Mouse (Mus musculus) midbrain, embryonic 14.5 days (tissue): ENCODE data around the gene Mknk1. TPM values are rescaled to one million over a fixed set of nuclear protein-coding genes. Genes with fewer than 3 reads are reported as not detected.

Experiments
- ATAC-seq: fragments of 200-750 bp; cut with Nextera tagmentation; 2 replicates; pipeline ENCODE4 v1.8.0; 2017; ENCODE audit warnings: moderate number of reproducible peaks, moderate library complexity; ENCODE audit not compliant: low FRiP score, low TSS enrichment
- DNase-seq: peaks from one replicate; pipeline ENCODE4 v3.0.0-alpha.2; 2015
- H3K27ac ChIP-seq: fragments of 300-500 bp; sonication (generic); replicated peaks from 2 replicates; pipeline ENCODE4 v1.5.1; 2014; ENCODE audit warnings: mild to moderate bottlenecking, low read depth, low read length, moderate library complexity
- H3K27me3 ChIP-seq: fragments of 300-500 bp; sonication (generic); 2 replicates; pipeline ENCODE4 v1.6.1; 2014; ENCODE audit warnings: low read length, control low read depth, mixed read lengths; ENCODE audit not compliant: control insufficient read depth, insufficient read depth
- H3K36me3 ChIP-seq: fragments of 300-500 bp; sonication (generic); 2 replicates; pipeline ENCODE4 v1.6.1; 2014; ENCODE audit warnings: low read length, control low read depth; ENCODE audit not compliant: control insufficient read depth, insufficient read depth
- H3K4me1 ChIP-seq: fragments of 300-500 bp; sonication (generic); 2 replicates; pipeline ENCODE4 v1.6.1; 2014; ENCODE audit warnings: mild to moderate bottlenecking, antibody characterized with exemption, low read length, control low read depth; ENCODE audit not compliant: control insufficient read depth, insufficient read depth
- H3K4me2 ChIP-seq: fragments of 300-500 bp; sonication (generic); 2 replicates; pipeline ENCODE4 v1.6.1; 2014; ENCODE audit warnings: mild to moderate bottlenecking, low read length, moderate library complexity
- H3K4me3 ChIP-seq: fragments of 300-500 bp; sonication (generic); replicated peaks from 2 replicates; pipeline ENCODE4 v1.5.1; 2014; ENCODE audit warnings: low read depth, low read length
- H3K9ac ChIP-seq: fragments of 300-500 bp; sonication (generic); replicated peaks from 2 replicates; pipeline ENCODE4 v1.6.1; 2014; ENCODE audit warnings: mild to moderate bottlenecking, low read length, moderate library complexity
- H3K9me3 ChIP-seq: fragments of 300-500 bp; sonication (generic); 2 replicates; pipeline ENCODE4 v1.6.1; 2016; ENCODE audit warnings: low read length, control low read depth, mixed read lengths; ENCODE audit not compliant: control insufficient read depth
- WGBS: fragments of 180-500 bp; shearing (Covaris S2); extraction: QIAGEN DNeasy Blood & Tissue Kit; methylation state at CpG from one replicate; pipeline ENCODE4 v1.1.7; 2014; 5-methylcytosine and 5-hydroxymethylcytosine counted together
- polyA plus RNA-seq: library from polyadenylated mRNA; unstranded; fragments of >200 nt; fragmentation: Nextera tagmentation; extraction: Ambion mirVana; gene quantifications from 2 replicates; pipeline ENCODE4 v1.2.1, GENCODE M21; 2014

Mknk1 gene
- polyA plus RNA-seq, 1 experiment from 2014 or later: 18.0 TPM

DNA sequence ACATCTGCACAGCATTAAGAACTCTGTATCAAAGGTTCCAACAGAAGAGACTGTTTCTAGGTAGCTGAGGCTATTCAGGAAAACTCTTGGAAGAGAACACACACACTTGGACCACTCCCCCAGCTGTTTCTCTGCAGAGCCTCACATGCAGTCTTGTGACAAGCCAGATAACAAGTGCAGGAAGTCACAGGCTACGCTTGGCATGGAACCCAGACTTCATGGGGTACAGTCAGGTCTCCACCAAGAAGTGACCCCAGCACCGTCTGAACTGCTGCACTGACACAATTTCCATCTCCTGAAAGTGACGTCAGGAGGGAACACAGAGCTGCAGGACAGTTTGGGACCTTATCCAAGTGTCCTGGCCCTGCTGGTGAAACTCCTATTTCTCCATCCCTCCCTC is 17.1 kb upstream of the Mknk1 start:
- H3K36me3 ChIP-seq: no peaks in the 10 kb centered on the region
- no peak overlapping the region for H3K4me3 ChIP-seq
- H3K9ac ChIP-seq: no peak overlapping the region
- H3K4me1 ChIP-seq: no peaks in the 10 kb centered on the region
- no peak overlapping the region for H3K27ac ChIP-seq
- no peak for ATAC-seq
- no peak overlapping the region for H3K4me2 ChIP-seq
- WGBS: 86% methylated on average over 3 of the region's 3 CpGs
- no peaks in the 10 kb centered on the region for H3K27me3 ChIP-seq
- no peaks in the 10 kb centered on the region for H3K9me3 ChIP-seq
- no peak for DNase-seq

DNA sequence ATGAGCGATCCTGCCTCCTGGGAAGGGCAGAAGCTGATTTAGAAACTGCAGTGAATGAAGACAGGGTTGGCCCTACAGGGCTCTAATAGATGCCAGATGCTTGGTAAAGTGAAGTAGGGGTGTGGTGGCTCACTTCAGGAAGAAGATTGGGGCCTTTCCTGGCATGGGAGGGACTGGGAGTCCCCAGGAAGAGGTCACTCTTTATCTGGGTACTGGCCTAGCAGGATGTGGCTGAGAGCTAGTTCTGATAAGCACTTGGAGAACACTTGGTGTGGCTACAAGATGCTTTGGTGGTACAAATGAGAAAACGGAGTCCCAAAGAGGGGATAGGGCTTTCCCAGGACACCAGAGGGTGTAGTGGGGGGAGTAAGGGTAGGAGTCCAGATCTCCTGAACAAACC is 14.8 kb upstream of the Mknk1 start:
- Histone ChIP-seq H3K4me1 (no peaks in the 10 kb centered on the region), H3K36me3 (no peaks in the 10 kb centered on the region), H3K4me3 (no peak overlapping the region), H3K9me3 (no peaks in the 10 kb centered on the region), H3K4me2 (no peak overlapping the region), H3K27me3 (no peaks in the 10 kb centered on the region), H3K9ac (no peak overlapping the region), H3K27ac (no peak overlapping the region)
- DNase-seq (no peak), ATAC-seq (no peak)
- WGBS: 92% methylated on average over 2 of the region's 2 CpGs

DNA sequence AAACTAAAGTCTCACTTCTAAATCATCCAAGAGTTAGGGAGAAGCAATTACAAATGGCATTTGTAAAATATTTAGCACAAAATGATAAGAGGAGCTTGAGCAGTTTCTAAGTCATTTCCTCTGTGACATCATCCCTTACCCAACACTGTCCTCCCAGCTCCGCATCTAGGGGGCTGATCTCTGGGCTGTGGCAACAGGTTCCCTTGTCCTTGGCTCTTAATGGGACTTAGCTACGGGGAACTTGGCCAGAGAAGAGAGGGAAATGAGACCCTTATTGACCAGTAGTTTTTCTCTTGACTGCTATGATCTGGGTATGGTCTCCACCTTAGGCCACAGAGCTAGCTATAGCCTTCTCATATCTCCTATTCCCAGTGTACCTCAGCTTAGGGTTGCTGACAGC is 13.7 kb upstream of the Mknk1 start:
- H3K9ac ChIP-seq: no peak overlapping the region

GRCm38 (mm10) chr4:115827066-115827465 is 11.9 kb upstream of the Mknk1 start:
- ATAC-seq: no peak
- no peaks in the 10 kb centered on the region for H3K9me3 ChIP-seq
- WGBS: 81% methylated on average over 3 of the region's 3 CpGs
- H3K36me3 ChIP-seq: no peaks in the 10 kb centered on the region
- no peaks in the 10 kb centered on the region for H3K4me1 ChIP-seq
- peak overlapping the region; percentile 59 for H3K4me2 ChIP-seq
- H3K27me3 ChIP-seq: no peaks in the 10 kb centered on the region
- no peak overlapping the region for H3K9ac ChIP-seq
- no peak overlapping the region for H3K4me3 ChIP-seq
- DNase-seq: no peak
- no peak overlapping the region for H3K27ac ChIP-seq

More for the DNA sequence above, 13.7 kb upstream of the Mknk1 start:
- no peak for ATAC-seq
- no peak for DNase-seq
- no peaks in the 10 kb centered on the region for H3K27me3 ChIP-seq
- no peaks in the 10 kb centered on the region for H3K4me1 ChIP-seq
- no peak overlapping the region for H3K4me3 ChIP-seq
- no peaks in the 10 kb centered on the region for H3K9me3 ChIP-seq
- no peak overlapping the region for H3K4me2 ChIP-seq
- no peak overlapping the region for H3K27ac ChIP-seq
- no peaks in the 10 kb centered on the region for H3K36me3 ChIP-seq
- WGBS: 76% methylated on average over 2 of the region's 2 CpGs

GRCm38 (mm10) chr4:115827535-115827887 is 11.5 kb upstream of the Mknk1 start:
- no peaks in the 10 kb centered on the region for H3K9me3 ChIP-seq
- H3K9ac ChIP-seq: peak overlapping the region; percentile 69
- DNase-seq (peak; percentile 66), ATAC-seq (no peak)
- no peak overlapping the region for H3K27ac ChIP-seq
- H3K27me3 ChIP-seq: no peaks in the 10 kb centered on the region
- H3K4me1 ChIP-seq: no peaks in the 10 kb centered on the region
- WGBS: 2% methylated on average over 4 of the region's 4 CpGs
- H3K4me2 ChIP-seq: peak overlapping the region; percentile 59
- no peaks in the 10 kb centered on the region for H3K36me3 ChIP-seq
- peak overlapping the region; percentile 80 for H3K4me3 ChIP-seq

DNA sequence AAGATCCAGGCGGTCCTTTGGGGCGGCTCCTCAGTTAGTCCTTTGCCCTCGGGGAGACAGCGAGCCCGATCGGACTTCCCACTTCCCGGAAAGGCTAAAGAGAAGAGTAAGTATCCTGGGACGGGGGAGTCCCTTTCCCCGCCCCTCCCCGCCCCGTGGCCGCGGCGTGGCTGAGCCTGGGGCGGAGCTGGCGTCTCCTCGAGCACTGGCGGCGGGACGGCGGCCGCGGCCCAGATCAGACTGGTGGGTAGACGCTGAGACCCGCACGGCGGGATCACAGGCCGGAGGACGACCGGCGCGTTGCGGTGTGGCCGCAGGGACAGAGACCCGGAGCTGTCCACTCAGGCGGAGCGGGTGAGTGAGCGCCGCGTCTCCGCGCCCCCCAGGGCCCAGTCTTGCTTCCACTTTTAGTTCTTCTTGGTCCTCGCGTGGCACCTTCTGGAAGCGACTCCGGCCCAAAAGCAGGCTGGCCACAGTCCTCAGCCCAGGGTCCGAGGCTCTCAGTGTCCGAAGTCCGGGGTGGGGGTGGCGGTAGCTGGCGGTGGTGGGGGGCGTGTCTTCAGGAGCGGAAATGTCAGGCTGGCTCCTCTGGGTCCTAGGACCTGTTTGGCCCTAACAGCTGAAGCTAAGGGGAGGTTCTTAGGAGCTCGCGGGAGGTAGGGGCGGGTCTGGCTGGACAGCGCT is 11.0 kb upstream of the Mknk1 start, which contains the start of gene Mob3c:
Gene Mob3c, plus strand, starts transcription at position 205 of the 684 bp plus-strand sequence.
- no peaks in the 10 kb centered on the region for H3K4me1 ChIP-seq
- peak within 1 kb of the TSS; percentile 59 for H3K4me2 ChIP-seq
- DNase-seq (peak; percentile 82), ATAC-seq (peak; percentile 83)
- H3K27me3 ChIP-seq: no peaks in the 10 kb centered on the region
- peak within 1 kb of the TSS; percentile 57; the same call in 1 of the 2 replicates for H3K27ac ChIP-seq
- H3K9me3 ChIP-seq: no peaks in the 10 kb centered on the region
- peak within 1 kb of the TSS; percentile 69 for H3K9ac ChIP-seq
- no peaks in the 10 kb centered on the region for H3K36me3 ChIP-seq
- WGBS: under 1% methylated on average over 55 of the region's 57 CpGs
- peak within 1 kb of the TSS; percentile 80 for H3K4me3 ChIP-seq

- no peak for DNase-seq
- H3K4me3 ChIP-seq: peak overlapping the region; percentile 80
- peak; percentile 22; the same call in 1 of the 2 replicates for ATAC-seq
- H3K27ac ChIP-seq: no peak overlapping the region; the same call in 1 of the 2 replicates
- no peaks in the 10 kb centered on the region for H3K4me1 ChIP-seq
- peak overlapping the region; percentile 59 for H3K4me2 ChIP-seq
- no peaks in the 10 kb centered on the region for H3K9me3 ChIP-seq
- 3% methylated on average over 8 of the region's 8 CpGs for WGBS
- no peaks in the 10 kb centered on the region for H3K27me3 ChIP-seq
- H3K9ac ChIP-seq: peak overlapping the region; percentile 69; the same call in 1 of the 2 replicates
- H3K36me3 ChIP-seq: no peaks in the 10 kb centered on the region
Measured at GRCm38 (mm10) chr4:115828572-115828902, 10.5 kb upstream of the Mknk1 start.

- Histone ChIP-seq H3K4me3 (no peak overlapping the region), H3K9me3 (no peaks in the 10 kb centered on the region), H3K4me2 (no peak overlapping the region), H3K27ac (no peak overlapping the region), H3K36me3 (no peaks in the 10 kb centered on the region), H3K27me3 (no peaks in the 10 kb centered on the region), H3K4me1 (no peaks in the 10 kb centered on the region), H3K9ac (no peak overlapping the region)
- DNase-seq (no peak), ATAC-seq (no peak)
- 84% methylated on average over 5 of the region's 5 CpGs for WGBS
Measured at GRCm38 (mm10) chr4:115830491-115830890, 8.5 kb upstream of the Mknk1 start.

DNA sequence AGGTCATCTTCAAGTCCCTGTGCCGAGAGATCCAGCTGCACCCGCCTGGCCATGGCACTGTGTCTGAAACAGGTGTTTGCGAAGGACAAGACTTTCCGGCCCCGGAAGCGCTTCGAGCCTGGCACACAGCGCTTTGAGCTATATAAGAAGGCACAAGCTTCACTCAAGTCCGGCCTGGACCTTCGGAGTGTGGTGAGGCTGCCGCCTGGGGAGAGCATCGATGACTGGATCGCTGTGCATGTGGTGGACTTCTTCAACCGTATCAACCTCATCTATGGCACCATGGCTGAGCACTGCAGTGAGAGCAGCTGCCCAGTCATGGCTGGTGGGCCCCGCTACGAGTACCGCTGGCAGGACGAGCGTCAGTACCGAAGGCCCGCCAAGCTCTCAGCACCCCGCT is 7.8 kb upstream of the Mknk1 start:
- no peak overlapping the region for H3K4me2 ChIP-seq
- no peak overlapping the region for H3K27ac ChIP-seq
- WGBS: 94% methylated on average over 22 of the region's 22 CpGs
- H3K27me3 ChIP-seq: no peaks in the 10 kb centered on the region
- no peaks in the 10 kb centered on the region for H3K36me3 ChIP-seq
- no peaks in the 10 kb centered on the region for H3K4me1 ChIP-seq
- H3K9ac ChIP-seq: no peak overlapping the region
- DNase-seq: no peak
- H3K4me3 ChIP-seq: no peak overlapping the region
- no peak for ATAC-seq
- no peaks in the 10 kb centered on the region for H3K9me3 ChIP-seq
